Mouse (Mus musculus) telencephalon, adult 2 months (tissue): ENCODE data around the gene Hprt.
"Not testable (repeated sequence)": the region's sequence is repeated elsewhere in the genome, so short reads cannot be mapped to it uniquely, and the experiment has no call there.

ENCODE experiments used
- DNase-seq: peaks from one replicate; pipeline ENCODE4 v3.0.0-alpha.2; 2011; ENCODE audit warnings: low read depth, low spot score

Gene Hprt

DNA sequence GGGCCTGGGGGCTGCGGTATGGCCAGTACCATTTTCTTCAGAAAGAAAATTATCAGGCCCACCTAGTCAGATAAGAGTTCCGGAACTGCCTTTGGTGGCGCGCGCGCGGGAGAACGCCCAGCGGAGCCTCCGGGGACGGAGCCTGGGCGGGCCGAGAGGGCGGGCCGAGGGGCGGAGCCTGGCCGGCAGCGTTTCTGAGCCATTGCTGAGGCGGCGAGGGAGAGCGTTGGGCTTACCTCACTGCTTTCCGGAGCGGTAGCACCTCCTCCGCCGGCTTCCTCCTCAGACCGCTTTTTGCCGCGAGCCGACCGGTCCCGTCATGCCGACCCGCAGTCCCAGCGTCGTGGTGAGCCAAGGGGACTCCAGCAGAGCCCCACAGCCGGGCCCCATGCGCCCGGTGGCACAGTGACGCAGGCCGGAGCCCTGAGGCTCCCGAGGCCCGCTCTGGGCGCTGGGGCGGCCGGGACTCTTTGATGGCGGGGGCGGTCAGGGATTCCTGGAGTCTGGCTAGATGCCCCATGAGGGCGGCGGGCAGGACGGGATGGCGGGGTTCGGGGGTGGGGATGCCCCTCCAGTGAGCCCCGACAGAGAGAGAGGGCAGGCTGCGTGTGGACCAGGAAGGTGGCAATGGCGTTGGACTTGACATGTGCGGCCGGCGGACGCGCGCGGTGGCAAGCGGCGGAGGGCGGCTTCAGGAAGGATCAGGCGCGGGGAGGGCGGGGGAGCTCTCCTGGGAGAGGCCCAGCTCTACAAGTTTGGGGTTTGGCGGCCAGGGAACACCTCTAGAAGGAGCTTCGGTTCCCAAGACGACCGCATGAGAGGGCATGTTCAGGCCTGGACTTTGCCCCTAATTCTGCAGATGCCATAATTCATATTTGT, at the start of gene Hprt:
Gene Hprt, plus strand, starts transcription at position 233 of the 879 bp plus-strand sequence.
- DNase-seq, result peak; percentile 60

DNA sequence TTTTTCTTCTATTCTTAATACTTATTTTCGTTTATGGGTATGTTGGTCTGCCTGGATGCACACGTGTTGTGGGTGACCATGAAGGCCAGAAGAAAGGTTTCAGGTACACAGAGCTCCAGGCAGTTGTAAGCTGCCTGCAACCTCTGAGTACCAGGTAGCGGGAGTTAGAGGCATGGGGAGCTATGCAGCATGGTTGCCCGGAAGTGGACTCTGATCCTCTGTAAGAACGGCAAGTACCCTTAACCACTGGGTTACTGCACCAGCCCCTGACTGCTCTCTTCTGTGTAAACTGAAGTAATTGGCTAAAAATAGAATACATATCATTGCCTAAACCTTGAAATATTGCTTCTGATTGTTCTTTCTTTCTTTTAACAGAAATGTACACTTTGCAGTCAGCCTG, 42.4 kb upstream of the Hprt start:
- DNase-seq, result no peak

DNA sequence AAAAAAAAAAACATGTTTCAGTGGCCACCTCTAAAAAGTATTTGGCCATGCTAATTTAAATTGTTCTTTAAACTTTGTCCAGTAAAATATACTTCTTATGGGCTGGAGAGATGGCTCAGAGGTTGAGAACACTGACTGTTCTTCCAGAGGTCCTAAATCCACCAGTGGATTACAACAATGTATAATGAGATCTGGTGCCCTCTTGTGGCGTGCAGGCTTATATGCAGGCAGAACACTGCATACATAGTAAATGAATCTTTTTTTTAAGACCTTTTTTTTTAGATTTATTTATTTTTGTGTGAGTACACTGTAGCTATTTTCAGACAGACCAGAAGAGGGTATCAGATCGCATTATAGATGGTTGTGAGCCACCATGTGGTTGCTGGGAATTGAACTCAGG, 38.2 kb upstream of the Hprt start:
- no peak for DNase-seq

DNA sequence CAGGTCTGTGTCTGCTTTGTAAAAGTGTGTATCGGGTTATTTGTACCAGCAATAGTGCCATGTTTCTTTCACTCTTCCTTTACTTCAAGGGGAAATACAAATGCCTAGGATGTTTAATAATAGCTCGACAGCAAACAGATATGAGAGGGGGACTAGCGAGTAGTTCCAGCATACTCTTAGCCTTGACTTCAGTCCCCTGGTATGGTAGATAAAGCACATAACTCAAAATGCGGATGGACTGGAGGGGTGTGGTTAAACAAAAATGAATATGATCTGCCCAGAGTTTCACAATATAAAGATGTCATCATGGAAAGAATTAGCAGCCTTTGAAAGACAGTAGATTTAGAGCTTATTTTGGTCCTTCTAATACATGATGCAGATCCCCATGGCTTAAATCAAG, 31.0 kb upstream of the Hprt start:
- DNase-seq, result no peak

DNA sequence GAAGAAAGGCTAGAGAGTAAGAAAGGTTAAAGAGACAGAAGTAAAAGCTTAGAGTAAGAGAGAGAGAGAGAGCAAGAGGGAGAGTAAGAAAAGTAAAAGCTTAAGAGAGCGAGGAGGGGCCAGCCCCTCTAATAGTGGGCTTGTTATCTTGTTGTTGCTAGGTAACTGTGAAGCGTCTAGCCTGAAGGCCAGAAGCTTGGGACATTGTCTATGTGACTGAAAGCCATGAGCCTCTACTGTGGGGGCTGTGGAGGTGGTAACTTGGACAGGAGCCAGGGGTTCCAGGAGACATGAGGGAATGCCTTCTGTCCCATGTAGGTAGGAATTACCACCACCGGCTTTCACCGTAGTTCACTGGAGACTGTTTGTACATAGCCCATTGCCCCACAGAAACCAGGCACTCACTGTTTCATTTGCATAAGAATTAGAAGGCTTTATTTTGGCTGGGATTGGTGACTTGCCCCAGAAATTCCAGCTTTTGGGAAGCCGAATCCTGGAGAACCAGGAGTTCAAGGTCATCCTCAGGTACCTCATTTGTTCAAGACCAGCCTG, 26.3 kb upstream of the Hprt start:
- DNase-seq, result no peak

DNA sequence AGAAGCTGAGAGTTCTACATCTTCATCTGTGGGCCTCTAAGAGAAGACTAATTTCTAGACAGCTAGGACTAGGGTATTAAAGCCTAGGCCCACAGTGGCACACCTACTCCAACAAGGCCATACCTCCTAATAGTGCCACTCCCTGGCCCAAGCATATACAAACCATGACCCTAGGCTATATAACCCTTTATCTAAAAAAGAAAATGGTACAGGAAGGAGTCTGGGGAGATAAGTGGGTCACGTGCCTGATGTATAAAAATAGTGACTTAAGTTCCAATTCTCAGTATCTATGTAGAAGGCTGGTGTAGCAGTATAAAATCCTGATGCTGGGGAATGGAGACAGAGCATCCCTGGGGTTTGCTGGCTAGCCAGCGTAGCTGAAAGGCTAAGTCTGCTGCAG, 22.8 kb upstream of the Hprt start:
- no peak for DNase-seq

DNA sequence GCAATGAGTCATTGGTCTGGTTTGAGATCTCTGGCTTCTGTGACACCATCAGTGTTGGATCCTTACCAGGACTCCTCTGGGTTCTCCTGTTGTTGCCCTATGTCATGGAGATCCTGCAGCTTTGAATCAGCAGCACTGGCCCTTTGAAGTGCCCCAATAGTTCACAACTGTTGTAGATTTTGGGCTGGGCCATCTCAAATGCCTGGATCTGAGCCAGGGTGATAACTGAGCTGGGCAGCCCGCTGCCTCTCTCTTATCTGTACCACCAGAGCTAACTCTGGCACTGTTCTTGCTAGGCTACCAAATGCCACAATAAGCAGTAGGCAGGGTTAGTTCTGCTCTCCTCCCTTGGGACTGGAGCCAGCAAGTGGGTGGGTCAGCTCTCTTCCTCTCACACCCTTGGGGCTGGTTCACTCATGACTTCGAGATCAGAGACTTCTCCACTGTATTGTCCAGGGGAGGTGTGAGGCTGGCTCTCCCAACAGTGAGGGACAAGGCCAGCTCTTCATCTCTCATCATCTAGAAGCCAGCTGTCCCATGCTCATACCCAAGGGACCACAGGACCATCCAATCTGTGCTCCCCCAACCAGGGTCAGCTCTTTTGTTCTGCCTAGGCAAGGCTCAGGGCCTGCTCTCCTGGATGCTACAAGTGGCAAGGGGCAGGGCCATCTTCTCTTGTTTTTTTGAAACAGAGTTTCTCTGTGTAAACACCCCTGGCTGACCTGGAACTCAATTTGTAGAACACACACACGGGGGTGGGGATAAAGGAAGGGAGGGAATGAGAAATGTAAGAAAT, 16.5 kb upstream of the Hprt start:
- DNase-seq, result no peak

DNA sequence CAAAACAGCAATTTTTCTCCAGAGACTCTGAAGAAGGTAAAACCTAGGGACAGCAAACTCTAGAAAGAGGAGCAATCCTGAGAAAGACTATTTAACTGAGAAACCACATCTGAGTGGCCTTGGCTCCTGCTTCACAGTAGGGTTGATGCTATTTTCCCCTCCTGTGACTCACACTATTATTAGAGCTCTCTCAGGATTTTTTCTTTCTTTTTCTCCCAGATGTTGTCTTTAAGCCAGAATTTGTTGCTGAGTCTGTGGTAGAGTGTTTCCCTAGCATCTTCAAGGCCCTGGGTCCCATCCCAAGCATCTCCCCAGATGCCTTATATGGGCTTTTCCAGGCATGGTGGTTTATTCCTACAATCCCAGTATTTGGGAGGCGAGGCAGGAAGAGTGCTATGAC, 15.8 kb upstream of the Hprt start:
- no peak for DNase-seq

DNA sequence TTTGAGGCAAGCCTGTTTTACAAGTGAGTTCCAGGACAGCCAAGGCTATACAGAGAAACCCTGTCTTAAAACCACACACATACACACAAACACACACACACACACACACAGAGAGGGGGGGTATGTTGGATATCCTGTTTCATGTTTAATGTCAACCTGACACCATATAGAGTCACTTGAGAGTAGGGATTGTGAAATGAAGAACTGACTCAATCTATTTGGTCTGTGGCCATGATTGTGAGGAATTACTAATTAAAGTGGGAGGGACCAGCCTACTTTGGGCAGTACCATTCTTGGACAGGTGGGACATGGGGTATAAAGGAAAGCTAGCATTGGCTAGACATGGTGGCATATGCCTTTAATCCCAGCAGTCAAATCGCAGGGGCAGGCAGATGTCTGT, 15.3 kb upstream of the Hprt start:
- DNase-seq, result no peak

DNA sequence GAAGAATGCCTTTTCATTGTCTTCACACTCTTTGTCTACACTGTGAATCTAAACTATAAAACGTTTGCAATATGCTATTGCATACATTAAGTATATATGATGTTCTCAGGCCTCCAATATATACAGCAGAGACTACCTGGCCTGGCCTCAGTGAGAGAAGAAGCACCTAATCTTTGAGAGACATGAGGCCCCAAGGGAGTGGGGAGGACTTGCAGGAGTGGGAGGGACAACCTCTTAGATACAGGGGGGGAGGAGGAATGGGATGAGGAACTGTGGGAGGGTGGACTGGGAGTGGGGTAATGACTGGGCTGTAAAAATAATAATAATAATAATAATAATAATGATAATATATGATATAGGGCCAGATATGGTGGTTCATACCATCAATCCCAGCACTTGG, 9.4 kb upstream of the Hprt start:
- no peak for DNase-seq

DNA sequence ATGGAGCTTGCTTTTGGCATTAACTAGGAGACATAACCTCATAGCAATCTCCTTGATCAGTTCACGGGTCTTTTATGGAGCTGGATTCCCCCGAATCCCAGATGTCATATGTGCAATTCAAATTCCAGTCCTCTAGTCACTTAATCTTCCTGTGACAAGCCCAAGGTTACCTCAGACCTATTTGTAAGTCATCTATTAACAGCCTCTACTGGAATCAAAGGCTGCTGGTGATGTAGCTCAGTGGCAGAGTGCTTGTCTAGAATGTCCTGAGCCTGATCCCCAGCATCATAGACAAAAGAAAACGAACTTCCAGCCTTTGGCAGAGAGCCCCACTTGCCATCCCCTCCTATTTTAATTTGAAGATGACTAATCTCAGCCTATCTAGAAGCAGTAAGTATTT, 6.6 kb upstream of the Hprt start:
- no peak for DNase-seq

DNA sequence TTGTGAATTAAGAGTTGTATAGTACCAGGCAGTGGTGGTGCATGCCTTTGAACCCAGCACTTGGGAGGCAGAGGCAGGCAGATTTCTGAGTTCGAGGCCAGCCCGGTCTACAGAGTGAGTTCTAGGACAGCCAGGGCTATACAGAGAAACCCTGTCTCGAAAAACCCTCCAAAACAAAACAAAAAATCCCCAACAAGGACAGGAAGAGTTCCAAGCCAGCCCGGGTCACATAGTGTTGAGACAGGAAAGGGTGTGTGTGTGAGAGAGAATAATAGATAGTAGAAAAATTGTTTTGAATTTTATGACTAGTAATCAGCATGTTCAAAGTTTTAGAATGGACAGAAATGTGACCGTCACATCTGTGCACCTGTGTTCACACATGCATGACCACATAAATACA, 6.8 kb downstream of the Hprt start:
- not testable (repeated sequence) for DNase-seq

DNA sequence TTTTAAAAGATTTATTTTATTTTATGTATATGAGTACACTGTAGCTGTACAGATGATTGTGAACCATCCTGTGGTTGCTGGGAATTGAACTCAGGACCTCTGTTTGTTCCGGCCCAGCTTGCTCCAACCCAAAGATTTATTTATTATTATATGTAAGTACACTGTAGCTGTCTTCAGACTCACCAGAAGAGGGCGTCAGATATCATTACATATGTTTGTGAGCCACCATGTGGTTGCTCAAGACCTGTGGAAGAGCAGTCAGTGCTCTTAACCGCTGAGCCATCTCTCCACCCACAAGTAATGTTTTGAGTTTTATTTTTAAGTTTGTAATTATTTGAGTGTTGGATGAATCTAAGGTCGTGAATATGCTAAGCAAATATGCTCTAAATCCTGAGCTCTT, 16.9 kb downstream of the Hprt start:
- not testable (repeated sequence) for DNase-seq

DNA sequence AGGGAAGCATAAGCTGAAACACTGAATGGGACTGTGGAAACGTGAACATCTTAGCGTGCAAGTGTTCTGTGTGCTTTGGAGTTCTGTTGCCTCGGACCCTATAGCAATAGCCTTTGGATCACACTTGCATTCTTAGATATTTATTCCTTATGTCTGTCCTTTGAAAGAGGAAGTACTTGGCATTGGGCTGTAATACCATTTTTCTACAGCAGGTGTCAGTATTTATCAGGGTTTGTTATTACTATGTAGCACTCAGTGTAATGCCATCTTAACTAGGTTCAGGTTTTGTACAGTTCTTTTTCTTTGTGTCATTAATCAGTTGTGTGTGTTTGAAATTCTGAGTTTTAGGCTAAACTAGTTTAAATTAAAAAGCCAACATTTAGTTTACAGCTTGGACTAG, 18.1 kb downstream of the Hprt start:
- DNase-seq, result peak; percentile 13

DNA sequence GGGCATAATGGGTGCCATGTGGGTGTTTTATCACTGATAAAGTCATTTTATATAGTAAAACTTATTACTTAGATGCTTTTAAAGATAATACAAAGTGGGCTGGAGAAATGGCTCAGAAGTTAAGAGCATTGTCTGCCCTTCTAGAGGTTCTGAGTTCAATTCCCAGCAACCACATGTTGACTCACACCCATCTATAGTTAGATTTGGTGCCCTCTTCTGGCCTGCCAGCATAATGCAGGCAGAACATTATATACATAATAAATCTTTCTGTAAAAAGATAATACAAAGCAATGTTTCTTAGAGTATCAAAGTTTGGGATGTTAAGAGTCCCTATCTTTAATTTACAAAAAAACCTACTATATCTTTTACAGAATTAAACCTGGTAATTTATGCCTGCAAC, 27.6 kb downstream of the Hprt start:
- no peak for DNase-seq

DNA sequence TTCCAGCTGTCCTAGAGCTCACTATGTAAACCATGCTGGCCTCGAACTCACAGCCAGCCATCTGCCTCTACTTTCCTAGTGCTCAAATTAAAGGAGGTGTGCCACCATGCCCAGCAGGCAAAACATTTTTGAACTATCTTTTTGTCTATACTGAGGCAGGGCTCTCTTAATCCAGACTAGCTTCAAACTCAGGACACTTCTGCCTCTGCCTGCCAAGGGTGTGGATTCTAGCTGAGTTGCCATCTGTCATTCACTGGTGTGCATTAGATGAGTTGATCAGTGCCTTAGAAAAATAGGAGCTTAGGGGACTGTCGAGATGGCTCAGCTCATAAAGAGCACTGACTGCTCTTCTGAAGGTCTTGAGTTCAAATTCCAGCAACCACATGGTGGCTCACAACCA, 35.1 kb downstream of the Hprt start:
- no peak for DNase-seq

DNA sequence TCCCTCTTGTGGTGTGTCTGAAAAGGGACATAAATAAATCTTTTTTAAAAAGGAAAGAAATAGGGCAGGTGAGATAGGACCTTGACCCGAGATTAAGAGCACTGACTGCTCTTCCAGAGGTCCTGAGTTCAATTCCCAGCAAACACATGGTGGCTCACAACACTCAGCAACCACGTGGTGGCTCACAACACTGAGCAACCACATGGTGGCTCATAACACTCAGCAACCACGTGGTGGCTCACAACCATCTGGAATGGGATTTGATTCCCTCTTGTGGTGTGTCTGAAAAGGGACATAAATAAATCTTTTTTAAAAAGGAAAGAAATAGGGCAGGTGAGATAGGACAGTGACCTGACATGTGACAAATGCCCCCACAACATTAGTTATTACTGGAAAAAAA, 36.3 kb downstream of the Hprt start:
- not testable (repeated sequence) for DNase-seq

DNA sequence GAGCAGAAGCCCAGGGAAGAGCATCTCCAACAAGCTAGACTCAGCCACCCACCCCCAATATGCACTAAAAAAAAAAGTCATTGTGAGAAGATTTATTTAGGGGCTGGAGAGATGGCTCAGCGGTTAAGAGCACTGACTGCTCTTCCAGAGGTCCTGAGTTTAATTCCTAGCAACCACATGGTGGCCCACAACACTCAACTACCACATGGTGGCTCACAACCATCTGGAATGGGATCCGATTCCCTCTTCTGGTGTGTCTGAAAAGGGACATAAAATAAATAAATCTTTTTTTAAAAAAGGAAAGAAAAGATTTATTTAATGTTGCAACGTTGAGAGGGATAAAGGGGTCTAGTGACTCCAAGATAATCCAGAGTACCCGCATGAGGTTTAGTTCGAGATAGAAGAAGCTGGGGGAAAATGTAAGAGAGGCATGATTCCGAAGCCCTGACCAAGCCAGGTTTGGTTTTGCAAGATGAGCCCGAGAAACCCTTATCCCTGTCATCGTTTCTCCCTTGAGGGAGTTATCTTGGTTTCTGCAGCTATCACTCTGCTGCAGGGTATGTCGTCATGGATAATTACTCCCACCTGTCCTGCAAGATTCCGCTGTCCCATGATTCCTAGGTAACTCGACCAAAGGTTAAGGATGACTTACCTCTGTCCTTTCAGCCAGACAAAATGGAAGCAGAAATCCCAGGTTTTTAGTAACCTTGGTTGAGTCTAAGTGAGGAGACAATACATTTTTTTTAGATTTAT, 37.7 kb downstream of the Hprt start:
- DNase-seq, result no peak

DNA sequence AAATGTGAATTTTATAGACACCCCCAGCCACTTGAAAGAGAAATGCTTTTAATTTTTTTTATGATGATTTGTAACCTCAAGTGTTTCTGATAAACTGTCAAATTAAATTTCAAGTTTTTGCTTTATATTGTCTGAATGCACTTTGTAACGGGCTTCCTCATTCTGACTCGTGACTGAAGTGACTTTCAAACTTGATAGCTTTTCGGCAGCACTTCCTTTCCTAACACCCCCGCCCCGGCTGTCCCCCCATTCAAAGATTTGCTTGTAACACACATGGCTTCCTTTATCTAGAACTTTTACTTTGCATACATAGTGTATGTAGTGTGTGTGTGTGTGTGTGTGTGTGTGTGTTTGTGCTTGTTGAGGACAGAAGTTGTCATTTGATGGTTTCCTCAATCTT, 41.6 kb downstream of the Hprt start:
- DNase-seq, result no peak

DNA sequence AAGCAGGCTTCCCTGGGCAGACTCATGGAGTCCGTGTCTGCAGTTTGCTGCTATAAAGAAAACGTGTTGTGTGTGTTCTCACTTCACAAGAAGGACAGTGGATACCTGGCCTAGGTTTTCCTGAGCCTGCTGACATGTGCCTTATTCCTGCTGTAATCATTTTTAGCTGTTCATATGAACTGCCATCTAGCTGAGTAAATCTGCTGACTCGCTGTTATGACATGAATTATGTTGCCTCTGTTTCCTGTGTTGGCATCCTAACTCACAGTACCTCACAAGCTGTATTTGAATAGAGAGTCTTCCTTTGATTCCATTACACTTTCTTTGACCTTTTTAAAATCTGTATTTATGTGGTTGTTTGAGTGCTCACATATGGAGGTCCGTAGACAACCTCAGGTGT, 50.3 kb downstream of the Hprt start:
- DNase-seq, result no peak

DNA sequence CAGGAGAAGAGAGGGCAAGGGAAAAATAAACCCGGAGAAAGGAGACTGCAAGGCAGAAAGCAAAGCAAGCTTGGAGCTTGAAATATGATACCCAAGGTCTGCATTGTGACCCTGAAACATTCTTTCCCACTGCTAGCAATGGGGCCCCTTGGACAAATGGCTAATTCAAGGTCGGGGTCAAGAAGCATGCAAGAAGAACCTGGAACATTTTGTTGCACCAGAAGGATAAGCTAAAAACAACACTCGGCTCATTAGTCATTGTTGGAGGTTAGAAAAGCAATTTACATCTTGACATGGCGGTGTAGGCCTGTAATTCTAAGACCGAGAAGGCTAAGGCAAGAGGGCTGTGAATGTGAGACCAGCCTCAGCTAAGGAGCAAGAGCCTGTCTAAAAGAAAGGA, 51.7 kb downstream of the Hprt start:
- DNase-seq, result no peak

DNA sequence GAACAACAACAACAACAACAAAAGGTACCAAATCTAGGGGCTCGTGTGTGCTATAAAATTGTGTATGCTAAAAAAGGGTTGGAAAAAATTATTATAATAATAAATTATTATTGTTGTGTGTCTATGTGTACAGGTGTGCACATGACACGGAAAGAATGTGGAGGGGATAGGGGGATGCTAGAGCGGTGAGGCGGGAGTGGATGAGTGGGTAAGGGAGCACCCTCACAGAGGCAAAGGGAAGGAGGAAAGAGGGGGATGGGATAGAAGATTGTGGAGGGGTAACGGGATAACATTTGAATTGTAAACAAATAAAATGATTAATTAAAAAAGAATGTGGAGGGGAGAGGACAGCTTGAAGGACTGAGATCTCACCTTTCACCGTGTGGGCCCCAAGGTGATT, 52.2 kb downstream of the Hprt start:
- no peak for DNase-seq
